Mouse (Mus musculus): ENCODE measurements around the gene Gm13287.
"Not testable (repeated sequence)": the region's sequence is repeated elsewhere in the genome, so short reads cannot be mapped to it uniquely, and the experiment has no call there.

Gene Gm13287

GRCm38 (mm10) chr4:88802954-88803353 is at the start of gene Gm13287:
Gene Gm13287 (plus strand): TSS chr4:88803254.
- not testable (repeated sequence) for DNase-seq

GRCm38 (mm10) chr4:88754818-88755340 is 48.2 kb upstream of the Gm13287 start, which contains the start of gene Gm13271:
Gene Gm13271 (plus strand): TSS chr4:88754868.
- peak; percentile 92 for DNase-seq

- DNase-seq, result peak; percentile 46
These were observed 46.2 kb upstream of the Gm13287 start for GRCm38 (mm10) chr4:88756581-88757513.

- peak; percentile 96 for DNase-seq
These were observed 45.4 kb upstream of the Gm13287 start for GRCm38 (mm10) chr4:88757628-88758031.

GRCm38 (mm10) chr4:88758751-88759150 is 44.3 kb upstream of the Gm13287 start:
- DNase-seq, result peak; percentile 55

GRCm38 (mm10) chr4:88759610-88760268 is 43.3 kb upstream of the Gm13287 start, which contains the start of gene Gm13283:
Gene Gm13283 (plus strand): TSS chr4:88760119.
- DNase-seq, result peak; percentile 81

GRCm38 (mm10) chr4:88760431-88760830 is 42.6 kb upstream of the Gm13287 start:
- DNase-seq, result peak; percentile 80

- peak; percentile 89 for DNase-seq
These were observed 41.3 kb upstream of the Gm13287 start for GRCm38 (mm10) chr4:88761776-88762175.

- peak; percentile 58 for DNase-seq
These were observed 40.7 kb upstream of the Gm13287 start for GRCm38 (mm10) chr4:88762341-88762740.

- DNase-seq, result peak; percentile 68
These were observed 39.6 kb upstream of the Gm13287 start for GRCm38 (mm10) chr4:88763384-88764018.

- DNase-seq, result not testable (repeated sequence)
These were observed 29.5 kb upstream of the Gm13287 start, which contains the start of gene Gm13290 for GRCm38 (mm10) chr4:88773534-88773933. Gene Gm13290 (plus strand): TSS chr4:88773834.

GRCm38 (mm10) chr4:88776622-88777021 is 26.4 kb upstream of the Gm13287 start, which contains the start of gene Gm13289:
Gene Gm13289 (plus strand): TSS chr4:88776922.
- not testable (repeated sequence) for DNase-seq

- DNase-seq, result not testable (repeated sequence)
These were observed 23.5 kb upstream of the Gm13287 start, which contains the start of gene Gm13272 for GRCm38 (mm10) chr4:88779550-88779949. Gene Gm13272 (plus strand): TSS chr4:88779850.

GRCm38 (mm10) chr4:88780320-88780719 is 22.7 kb upstream of the Gm13287 start:
- peak; percentile 44 for DNase-seq

GRCm38 (mm10) chr4:88781831-88782230 is 21.2 kb upstream of the Gm13287 start, which contains the start of gene Ifnz:
Gene Ifnz (plus strand): TSS chr4:88782131.
- DNase-seq, result not testable (repeated sequence)

GRCm38 (mm10) chr4:88782335-88782734 is 20.7 kb upstream of the Gm13287 start:
- not testable (repeated sequence) for DNase-seq

GRCm38 (mm10) chr4:88785409-88785808 is 17.6 kb upstream of the Gm13287 start, which contains the start of gene Gm13276:
Gene Gm13276 (plus strand): TSS chr4:88785709.
- not testable (repeated sequence) for DNase-seq

GRCm38 (mm10) chr4:88788402-88788801 is 14.7 kb upstream of the Gm13287 start, which contains the start of gene Gm13277:
Gene Gm13277 (plus strand): TSS chr4:88788632.
- peak; percentile 75 for DNase-seq

GRCm38 (mm10) chr4:88791250-88791649 is 11.8 kb upstream of the Gm13287 start, which contains the start of gene Gm13278:
Gene Gm13278 (plus strand): TSS chr4:88791550.
- DNase-seq, result not testable (repeated sequence)

GRCm38 (mm10) chr4:88793936-88794675 is 8.9 kb upstream of the Gm13287 start, which contains the start of gene Gm13275:
Gene Gm13275 (plus strand): TSS chr4:88794487.
- peak; percentile 82 for DNase-seq

GRCm38 (mm10) chr4:88797097-88797496 is 6.0 kb upstream of the Gm13287 start, which contains the start of gene Gm13279:
Gene Gm13279 (plus strand): TSS chr4:88797397.
- DNase-seq, result not testable (repeated sequence)
